Mouse (Mus musculus) mouse embryonic stem cell (cell line): ENCODE results near the gene Gusb.
"Not testable (repeated sequence)": the region's sequence is repeated elsewhere in the genome, so short reads cannot be mapped to it uniquely, and the experiment has no call there.

Experiments
- in situ Hi-C, 2 experiments: fragments of 300-500 bp; cut with MboI; formaldehyde crosslinking; loops; 1 replicate in 1 of 2; 3 replicates in 1 of 2; pipeline ENCODE4 v1.14.3; 2019 to 2020; ENCODE audit warnings: low sequenced_read_pairs in 2 of 2, low pct_unique_long_range_greater_than_20kb in 1 of 2, mixed read lengths in 1 of 2; ENCODE audit not compliant: unreplicated experiment in 1 of 2

The Gusb gene

DNA sequence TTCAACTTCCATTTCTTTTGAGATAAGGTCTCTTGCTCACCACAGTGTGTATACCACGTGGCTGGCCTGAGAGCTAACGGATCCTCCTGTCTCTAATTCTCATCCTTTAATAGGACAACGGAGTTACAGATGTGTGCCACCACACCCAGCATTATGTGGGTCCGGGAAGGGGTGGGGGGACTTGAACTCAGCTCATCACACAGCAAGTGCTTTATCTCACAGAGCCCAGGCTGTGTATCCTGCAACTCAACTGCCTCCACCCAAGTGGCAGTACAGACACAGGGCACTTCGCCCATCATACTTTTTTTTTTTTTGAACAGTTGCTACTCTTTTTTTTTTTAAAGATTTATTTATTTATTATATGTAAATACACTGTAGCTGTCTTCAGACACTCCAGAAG lies 11.0 kb downstream of the Gusb start:
- in situ Hi-C loops, result no loop called here

DNA sequence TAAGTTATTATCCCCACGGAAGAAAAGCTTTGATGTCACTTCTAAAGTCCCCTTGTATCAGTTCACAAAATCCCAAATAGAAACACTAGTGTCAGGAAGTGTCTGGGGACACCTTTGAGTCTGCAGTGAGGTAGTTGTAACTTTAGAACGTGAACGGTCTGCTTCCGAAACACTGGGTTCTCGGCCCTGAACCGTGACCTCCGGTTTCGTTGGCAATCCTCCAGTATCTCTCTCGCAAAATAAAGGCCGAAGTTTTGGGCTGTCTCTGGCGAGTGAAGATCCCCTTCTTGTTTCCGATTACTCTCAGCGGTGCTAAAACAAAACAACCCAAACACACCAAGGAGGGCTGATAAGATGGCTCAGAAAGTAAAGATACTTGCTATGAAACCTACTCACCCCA lies 13.5 kb downstream of the Gusb start:
- in situ Hi-C loops, result no loop called here

DNA sequence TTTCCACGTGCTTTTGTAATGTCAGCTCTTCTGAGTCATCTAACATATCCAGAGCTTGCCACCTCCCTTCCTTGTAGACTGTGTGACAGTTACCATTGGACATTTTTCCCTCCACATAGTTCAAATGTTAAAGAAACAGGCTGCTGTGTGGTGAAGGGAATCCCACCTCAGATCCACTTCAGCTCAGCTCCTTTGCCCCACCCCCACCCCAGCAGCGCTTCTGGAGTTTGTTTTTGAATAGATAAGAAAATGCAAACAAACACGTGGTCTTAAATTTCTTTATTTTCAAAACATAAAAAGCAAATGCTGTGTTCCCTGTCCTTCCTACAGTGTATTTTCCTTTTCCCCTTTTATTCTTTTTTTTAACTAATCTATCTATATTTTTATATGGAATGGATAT lies 22.6 kb downstream of the Gusb start:
- in situ Hi-C loops, result no loop called here

DNA sequence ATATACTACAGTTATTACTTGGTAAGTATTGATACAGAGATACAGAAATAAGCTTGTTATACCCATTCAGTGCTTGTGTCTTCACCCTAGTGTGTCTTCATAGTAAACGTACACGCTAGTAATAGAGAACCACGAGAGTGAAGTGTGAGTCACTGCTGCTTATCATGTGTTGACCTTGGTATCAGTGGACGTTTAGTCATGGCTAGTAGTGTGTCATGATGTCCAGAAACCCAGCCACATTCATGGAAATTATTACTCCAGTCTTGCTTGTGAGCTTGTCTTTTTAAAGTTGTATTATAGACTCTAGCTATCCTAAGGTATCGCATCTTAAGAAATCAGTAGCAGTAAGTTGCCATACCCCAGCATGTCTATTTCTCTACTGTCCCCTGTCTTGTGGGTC lies 24.2 kb downstream of the Gusb start:
- in situ Hi-C loops, result no loop called here

DNA sequence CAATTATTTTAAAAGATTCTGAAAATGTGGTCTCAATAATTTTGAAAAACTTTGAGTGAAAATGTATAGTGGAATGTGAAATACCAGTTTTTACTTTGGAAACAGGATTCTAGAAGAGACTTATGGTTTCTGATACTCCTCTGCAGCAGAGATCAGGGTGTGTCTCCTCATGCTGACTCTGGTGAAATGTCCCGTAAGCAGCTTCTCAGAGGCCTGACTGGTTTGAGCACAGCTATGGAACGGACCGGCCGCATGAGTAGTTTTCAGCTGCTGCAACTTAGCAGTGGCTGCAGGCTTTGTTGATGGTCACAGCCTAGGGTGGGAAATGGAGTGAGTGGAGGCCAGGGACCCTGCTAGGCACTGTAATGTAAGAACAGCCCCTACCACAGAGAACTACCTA lies 25.1 kb downstream of the Gusb start:
- in situ Hi-C loops, result no loop called here

DNA sequence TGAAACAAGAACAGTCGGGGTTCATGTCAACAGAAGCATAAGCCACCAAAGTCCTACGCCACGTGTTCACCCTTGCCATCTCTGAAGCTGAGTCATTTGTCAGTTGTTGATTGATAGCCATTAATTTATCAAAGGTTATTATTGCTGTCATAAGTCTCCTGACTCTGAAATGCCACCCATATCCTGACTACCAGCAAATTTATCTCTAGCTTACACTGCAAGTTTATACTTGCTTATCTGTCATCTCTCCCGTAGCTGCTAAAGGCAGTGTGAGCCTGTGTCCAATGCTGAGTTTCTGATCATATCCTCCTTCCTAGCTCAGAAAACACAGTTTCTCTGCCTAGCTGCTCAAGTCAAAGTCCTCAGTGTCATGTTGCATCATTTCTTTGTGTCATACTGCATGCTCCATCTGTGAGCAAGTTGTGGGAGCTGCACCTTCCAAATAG lies 28.0 kb downstream of the Gusb start:
- in situ Hi-C loops, result no loop called here

DNA sequence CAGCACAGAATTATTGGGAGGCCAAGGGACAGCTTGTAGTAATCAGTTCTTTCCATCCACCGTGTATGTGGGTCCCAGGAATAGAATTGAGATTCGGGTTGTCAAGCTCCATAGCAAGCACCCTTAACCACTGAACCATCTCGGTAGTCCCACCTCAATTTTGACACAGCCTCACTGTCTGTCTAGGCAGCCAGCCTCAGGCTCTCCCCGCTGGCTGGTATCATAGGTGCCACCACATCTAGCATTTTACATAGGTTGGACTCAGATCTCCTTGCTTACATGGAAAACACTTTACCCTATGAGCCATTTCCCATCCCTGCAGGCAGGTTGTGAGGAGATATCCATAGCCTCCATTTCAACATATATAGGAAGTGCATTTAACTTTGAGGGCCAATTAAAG lies 28.5 kb downstream of the Gusb start:
- in situ Hi-C loops, result no loop called here

DNA sequence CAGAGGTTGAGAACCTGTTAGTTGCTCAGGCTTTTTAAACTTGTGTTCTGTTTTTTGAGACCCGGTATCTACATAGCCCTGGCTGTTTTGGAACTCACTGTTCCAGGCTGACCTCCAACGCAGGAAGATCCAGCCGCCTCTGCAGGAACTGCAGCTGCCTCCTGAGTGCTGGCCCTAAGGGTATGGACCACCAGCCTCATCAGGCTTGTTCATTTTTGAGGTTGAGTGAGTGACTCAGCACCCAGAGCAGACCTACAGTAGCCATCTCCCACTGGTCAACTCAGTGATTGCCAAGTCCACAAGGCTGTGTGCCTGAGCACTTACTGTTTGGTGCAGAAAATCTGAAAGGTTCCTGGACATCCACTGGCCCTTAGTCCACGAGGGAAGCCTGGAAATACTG lies 31.4 kb downstream of the Gusb start:
- in situ Hi-C loops, result no loop called here

DNA sequence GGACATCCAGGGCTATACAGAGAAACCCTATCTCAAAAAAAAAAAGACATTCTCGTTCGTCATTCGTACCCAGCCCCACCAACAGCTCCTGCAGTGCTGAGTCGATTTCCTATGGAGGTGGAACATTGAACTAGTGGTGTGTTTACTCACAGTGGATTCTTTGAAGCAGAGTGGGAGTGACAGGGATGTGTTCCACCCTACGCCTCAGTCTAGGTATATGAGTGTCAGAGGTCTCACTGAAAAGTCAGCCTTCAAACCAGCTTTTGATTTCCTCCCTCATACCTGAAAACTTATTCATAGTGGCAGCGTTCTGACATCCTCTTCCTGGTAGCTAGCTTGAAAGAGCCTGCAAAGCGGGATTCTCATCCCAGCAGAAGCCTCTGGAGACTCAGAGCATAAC lies 34.4 kb downstream of the Gusb start:
- in situ Hi-C loops, result no loop called here

DNA sequence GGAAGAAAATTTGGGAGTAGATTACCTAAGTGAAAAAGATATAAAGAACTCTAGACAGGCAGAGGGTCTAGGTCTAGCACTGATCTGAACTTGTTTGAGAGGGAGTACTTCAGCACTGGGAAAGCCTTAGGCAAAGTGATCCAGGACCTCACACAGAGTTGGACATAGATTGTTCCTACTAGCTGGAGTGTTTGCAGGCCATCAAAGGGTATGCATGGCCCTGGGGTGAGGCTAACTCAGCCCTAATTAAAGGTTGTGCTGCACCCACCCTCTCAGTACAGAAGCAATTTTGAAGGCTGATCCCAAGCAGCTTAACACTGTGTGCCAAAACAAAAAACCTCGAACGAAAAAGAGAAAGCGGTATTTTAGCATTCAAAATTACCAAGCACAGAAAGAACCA lies 36.4 kb downstream of the Gusb start:
- in situ Hi-C loops, result no loop called here

DNA sequence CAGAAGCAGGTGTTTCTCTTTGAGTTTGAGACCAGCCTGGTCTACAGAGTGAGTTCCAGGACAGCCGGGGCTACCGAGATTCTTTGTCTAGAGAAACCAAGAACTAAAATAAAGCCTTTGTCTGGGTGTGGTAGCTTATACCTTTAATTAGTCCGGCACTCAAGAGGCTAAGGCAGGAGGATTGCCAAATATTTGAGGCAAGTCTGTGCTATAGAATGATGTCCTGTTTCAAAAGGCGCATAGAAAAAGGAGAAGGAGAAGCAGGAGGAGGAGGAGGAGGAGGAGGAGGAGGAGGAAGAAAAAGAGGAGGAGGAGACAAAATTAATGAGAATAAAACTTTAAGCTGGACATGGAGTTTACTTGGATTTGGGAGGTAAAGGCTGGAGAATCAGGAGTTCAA lies 39.6 kb downstream of the Gusb start:
- in situ Hi-C loops, result no loop called here

DNA sequence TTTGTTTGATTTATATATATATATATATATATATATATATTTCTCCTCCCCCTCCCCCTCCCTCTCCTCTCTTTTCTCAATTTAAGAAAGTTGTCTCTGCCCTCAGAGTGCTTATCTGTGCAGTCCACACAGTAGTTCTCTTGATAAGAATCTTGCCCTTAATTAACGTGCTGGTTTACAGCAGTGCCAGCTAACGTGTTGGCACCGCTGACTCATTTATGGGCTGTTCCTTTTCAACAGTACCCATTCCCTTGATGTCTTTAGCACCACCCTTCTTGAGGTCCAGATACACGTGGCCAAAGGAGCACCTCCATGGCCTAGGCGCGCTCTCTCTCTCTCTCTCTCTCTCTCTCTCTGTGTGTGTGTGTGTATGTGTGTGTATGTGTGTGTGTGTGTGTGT lies 47.1 kb downstream of the Gusb start:
- in situ Hi-C loops, result no loop called here

DNA sequence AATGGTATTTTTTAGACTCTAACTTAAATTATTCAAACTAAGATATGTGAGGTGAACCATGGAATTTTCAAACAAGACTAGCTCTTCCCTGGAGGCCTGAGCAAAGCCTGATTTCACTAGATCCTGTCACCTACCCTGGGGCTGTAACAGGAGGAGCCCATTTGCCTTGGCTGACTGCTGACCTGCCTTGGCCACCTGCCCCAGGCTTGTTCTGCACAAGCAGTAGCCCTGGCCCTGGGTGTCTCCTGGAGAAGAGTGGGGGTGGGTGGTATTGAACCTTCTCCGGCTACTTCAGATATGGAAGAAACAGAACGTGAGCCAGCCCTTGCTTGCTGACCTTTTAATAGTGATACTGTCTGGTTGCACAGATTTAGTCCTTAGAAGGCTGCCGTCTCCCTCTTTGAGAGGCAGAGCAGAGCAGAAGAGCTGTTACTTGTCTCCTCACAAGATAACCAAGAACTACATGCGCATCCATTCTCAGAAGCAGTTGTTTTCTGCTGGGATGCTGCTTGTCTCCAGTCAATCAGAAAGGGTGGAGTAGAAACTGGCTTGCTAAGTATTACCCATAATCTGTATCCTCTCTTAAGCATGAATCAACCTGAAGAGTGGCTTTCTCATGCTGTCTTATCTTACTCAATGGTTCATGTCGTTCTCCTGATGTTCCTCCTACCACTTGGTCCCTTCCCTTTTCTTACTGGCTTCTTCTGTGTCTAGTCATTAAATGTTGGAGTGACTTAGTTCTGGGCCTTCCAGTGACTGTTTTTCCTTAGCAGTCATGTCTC lies 48.2 kb downstream of the Gusb start:
- in situ Hi-C loops, result no loop called here

DNA sequence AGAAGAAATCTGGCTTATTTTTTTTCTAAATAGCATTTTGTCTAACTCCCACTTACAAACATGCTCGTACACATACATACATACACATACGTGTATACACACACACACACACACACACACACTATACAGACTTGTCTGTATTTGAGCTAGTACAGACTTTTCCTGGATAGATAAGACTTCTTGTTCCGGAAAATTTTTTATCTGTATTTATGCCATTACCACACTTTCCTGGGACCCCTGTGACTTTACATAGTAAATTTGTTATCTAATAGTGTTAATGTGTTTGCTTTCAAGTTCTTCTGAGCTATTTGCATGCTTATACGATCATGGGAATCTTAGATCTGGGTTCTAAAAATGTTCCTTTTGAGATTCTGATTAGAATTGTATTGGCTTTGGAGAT lies 50.7 kb downstream of the Gusb start:
- in situ Hi-C loops, result no loop called here

DNA sequence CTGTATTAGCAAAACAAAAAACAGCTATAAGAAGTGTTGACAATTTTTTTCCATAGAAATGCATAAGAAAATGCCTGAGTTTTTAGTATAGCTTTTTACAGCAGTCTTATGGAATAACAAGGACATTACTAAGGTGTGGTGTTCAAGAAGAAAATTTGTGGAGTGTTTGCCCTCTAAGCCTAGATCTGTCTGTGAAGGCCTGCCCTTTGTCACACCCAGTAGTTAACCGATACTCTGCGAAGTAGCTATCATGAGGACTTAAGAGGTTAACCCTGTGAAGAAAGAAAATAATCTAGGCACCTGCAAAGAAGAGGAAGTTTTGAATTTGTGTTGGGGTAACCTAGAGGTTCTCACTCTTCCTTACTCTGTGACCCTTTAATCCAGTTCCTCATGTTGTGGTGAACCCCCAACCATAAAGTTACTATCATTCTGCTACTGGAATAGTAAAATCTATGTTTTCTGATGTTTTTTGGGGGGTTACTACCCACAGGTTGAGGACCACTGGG lies 55.3 kb downstream of the Gusb start:
- in situ Hi-C loops, result no loop called here

DNA sequence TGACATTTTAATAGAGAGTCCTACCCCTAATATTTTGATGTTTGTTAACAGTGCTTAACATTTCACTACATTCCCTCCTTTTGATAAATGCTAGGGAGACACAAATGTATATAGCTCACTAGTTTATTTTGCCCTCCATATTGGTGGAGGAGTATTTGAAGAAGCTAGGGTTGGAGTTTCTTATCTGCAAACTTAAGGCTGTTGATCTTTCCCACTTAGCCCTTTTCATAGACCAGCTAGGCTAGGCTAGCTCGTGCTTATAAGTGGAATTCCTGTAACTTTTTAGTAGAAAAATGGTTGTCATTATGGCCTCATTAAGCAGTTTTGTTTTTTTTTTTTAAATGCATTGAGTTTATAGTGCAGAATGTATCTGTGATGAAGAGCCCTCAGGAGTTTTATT lies 59.4 kb downstream of the Gusb start:
- in situ Hi-C loops, result no loop called here

DNA sequence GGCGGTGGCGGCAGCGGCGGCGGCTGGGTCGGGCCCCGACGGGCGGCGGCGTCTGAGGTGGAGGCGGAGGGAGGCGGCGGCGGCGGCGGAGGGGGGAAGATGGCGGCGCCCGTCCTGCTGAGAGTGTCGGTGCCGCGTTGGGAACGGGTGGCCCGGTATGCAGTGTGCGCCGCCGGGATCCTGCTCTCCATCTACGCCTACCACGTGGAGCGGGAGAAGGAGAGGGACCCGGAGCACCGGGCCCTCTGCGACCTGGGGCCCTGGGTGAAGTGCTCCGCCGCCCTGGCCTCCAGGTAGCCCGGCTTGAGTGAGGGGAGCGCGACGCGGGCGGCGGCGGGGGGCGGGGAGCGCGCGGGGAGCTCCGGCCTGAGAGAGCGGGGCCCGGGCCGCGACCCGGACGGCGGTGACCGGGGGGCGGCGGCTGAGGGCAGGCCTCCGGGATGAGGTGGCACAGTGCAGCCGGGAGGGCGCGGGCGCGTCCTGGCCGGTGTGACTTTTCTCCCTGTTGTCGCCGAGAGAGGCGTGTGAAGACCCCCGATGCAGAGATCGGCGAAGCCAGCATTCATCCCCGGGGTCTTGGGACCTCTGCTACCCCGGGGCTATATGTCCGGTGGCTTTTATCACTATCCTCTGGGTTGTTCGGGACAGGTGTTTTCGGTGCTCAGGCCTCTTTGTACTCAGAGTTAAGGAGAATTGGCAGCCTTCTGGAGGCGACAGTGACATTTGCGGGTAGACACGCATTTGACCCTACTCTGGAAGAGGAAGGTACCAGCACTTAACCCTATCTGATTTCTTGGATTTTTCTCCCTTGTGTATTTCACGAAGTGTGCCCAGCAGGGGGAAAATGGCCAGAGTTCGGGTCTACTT lies 60.5 kb downstream of the Gusb start:
- in situ Hi-C loops, result not testable (repeated sequence)

DNA sequence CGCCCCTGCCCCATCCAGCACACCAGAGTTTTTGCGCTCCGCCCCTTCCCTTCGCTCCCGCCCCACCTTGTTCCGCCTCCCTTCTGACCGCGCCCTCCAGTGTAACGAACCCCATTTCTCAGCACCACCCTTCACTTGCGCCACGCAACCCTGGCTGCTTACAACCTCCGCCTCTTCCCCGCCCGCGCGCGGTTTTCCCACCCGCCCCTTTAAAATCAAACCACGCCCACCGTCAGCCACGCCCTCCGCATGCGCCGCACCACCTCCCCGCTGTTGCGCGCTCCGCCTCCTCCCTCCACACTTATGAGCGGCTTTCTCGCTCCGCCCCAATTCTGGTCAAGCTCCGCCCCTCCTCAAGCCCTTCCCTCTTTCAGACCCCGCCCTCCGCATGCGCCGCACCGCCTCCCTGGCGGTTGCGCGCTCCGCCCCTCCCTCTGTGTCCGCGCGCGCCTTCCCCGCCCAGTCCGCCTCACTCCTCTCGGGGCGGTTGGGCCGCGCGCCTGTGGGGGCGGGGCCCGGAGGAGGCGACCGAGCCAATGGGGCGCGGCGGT lies 61.3 kb downstream of the Gusb start, which contains the start of gene Vkorc1l1:
TSS of gene Vkorc1l1 (plus strand) at position 476 of the 551 bp plus-strand sequence.
- in situ Hi-C loops, result no loop called here

DNA sequence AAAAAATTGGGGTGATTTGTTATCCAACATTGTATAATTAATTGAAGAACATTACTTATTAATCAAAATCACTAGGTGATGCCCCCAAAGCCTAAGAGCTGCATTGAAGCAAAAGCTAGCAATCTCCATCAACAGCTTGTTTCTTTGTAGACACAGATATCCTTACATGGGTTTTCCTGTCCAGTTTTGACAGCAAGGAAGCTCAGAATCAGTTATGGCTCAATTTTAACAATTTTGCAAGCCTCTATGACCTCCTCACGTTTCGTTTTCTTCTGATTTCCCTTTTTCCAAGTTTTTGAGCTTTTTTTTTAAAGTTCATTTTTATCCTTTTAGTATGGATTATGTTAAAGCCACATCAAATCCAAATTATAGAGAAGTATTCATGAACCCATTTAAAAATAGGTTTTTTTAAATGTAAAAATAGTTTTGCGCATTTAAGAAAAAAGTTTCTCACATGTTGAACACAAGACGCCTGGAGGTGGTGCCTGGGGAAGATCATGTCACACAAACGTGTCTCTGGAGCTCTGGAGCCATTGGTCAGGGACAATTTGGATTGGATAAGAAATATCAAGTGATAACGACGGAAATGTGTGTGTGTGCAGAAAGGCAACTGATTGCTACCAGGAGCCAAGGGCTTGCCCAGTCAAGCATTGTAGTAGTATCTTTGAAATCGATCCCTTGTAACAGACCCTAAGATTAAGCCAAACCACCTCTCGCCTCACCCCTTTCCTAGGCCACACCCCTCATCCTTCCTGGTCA lies 61.9 kb downstream of the Gusb start:
- in situ Hi-C loops, result no loop called here
